Mouse (Mus musculus) thymus, postnatal 25 days (tissue): Measurements from ENCODE around the gene Armc3.

Source experiments
- DNase-seq: peaks from one replicate; pipeline ENCODE4 v3.0.0; 2022

Armc3 gene

DNA sequence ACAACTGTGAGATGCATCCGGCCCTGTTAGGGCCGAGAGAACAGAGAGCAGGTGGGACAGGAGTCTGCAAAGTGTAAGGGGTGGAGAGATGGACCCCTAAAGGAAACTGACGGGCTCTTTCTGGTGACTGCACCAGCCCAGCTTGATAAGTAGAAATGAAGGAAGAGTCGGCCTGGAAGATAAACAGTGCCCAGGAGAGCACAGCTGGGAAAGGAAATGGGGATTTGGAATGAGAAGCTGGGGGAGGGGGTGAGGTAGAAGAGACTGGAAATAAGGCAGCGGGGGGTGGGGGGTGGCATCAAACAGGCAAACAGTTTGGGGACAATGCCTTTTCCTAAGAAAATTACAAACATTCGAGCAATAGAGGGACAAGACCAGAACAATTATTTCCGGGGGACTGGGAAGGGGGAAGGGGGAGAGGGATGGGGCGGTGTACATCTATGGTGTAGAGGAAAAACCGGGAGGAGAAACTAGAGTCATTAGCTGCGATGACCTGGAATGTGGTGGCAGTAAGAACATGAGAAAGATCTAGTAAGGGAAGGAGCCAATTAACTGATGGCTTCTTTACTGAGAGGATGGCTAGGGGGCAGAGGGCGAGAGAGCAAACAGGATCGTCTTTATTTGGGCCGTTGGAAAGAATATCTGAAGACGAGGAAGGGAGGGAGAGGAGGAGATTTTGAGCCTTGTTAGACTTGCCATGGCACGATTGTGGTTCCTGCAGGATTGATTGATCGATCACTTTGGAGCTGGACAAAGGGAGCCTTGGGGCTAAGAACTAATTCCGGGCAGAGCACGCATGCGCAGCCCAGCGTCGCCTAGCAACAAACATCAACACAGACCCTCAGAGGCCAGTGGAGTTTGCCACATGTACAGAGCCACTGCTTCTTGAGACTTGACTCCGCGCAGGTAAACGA is at the start of gene Armc3:
TSS of gene Armc3 (plus strand) at position 851 of the 914 bp plus-strand sequence.
- DNase-seq, result peak; percentile 36

DNA sequence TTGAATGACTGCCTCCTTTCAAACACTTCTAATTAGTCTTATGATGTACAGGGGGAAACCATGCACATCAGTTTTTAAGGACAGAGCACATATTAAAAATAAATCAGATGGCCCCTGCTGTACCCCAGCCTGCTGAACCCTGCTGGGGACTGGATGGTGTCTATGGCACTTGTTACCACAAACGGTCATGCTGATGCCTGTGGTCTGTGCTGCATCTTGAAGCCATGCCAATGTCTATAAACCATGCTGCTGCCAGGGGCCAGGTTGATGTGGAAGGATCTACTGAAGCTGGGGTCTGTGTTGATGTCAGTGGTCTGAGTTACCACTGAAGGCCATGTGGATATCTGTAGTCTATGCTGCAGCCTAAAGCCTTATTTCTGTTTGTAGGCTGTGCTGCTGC is 46.4 kb upstream of the Armc3 start:
- DNase-seq, result no peak

DNA sequence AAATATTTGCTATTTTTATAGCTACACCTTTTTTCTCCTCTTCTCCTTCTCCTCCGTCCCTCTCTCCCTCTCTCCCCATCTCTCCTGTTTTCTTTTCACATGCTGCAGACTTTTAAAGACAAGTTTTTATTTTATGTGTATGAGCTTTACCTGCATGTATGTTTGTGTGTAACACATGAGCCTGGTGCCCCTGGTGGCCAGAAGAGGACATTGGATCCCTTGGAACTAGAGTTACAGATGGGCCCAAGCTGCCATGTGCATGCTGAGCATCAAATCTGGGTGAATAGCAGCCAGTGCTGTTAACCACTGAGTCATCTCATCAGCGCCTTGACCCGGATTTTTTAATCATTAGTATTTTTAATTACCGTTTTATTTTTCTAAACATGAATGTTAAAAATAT is 42.9 kb upstream of the Armc3 start:
- DNase-seq, result peak; percentile 60

DNA sequence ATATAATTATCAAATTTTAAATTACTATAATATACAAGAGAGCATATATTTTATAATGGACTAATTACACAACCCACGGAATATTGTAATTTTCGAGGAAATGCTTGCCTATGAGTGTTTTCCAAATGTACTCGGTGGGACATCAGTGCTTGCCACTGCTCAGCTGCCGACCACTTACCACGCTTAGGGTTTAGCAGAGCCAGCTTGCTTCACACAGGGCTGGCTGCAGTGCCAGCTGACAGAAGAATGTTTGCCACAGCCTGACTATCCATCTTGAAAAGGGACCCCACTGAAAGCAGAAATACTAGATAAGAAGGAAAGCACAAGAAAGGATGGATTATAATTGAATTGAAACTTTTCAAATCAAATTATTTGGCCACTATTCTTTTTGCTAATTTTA is 39.6 kb upstream of the Armc3 start:
- DNase-seq, result no peak

DNA sequence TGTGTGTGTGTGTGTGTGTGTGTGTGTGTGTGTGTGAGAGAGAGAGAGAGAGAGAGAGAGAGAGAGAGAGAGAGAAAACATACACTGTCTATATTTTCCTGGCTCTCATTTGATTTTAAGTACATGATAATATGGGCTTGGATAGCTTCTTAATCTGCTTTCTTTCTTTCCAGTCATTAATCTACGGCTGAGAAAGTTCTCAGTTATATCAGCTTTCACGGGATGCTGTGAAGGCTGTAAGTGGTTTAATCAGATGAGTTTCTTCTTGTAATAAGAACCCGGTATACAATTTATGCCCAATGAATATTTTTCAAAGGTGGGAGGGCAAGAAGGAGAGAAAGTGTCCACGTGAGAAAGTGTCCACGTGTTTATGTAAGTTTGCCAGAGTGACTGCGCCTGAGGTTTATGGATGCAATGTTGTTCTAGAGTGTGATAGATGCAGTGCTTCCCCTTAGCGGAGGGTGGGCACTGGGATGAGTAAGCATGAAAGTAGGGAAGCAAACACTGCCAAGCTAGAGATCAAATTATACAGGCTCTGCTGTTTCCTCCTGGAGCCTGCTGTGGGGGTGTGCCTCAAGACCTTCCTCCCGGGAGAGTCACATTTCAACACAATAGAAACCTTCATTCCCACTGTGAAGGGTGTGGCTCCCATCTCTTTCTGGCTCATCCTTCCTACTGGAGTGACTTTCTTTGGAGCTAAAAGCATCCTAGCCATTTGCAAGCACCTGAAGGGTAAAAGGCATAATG is 38.6 kb upstream of the Armc3 start:
- no peak for DNase-seq

DNA sequence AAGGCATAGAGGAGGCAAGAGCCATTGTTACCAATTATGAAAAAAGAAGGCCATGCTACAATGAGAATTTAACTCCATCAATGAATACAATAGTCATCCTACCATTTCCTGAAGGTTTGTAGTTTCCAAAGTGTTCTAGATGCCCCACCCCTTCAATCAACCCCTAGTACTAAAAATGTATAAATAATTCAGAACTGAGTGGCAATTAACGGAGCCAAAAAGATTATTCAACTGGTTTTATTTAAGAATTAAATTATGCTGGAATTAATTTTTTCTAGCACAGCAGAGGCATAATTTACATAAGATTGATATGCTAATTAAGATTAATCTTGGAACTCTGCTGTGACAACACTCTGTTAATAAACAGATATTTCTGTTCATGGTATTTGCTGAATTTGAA is 34.9 kb upstream of the Armc3 start:
- no peak for DNase-seq

DNA sequence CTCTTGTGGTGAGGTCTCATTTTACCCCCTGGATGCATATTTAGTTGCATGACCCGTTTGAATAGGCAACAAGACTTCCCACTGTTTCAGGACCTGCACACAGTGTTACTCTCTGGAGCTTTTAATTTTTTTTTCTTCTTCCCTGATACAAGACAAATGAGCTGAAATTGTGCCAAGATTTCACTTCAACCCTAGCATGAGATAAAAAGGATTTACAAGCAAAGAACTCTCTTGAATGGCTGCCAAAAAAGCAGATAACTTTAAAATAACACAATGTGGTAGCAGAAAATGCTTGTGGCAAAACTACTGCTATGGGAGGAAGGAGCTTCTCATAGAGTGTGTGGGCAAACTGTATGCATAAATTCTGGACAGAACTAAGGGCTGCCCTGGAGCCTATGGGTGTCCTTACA is 22.3 kb upstream of the Armc3 start:
- DNase-seq, result no peak

DNA sequence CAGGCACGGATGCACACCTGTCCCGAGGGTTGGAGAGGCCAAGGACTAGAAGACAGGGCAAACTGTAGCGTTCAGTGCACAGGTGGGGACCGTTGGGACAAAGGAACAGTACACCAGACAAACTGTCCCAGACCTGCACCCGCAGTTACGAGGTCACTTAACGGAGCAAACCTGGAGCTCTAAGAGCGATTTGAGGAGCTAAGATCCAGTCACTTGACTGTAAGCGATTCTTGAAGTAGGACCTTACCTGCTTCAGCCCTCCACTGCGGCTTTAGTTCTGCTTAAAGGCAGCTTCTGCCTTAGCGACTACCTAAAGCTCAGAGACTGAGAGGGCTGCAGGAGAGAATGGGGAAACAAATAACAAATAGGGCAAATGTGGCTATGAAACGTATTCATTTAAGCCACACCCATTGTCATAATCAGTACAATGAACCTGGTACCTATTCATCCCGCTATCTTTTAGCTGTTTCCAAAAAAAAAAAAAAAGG is 308 bp downstream of the Armc3 start:
- no peak for DNase-seq

DNA sequence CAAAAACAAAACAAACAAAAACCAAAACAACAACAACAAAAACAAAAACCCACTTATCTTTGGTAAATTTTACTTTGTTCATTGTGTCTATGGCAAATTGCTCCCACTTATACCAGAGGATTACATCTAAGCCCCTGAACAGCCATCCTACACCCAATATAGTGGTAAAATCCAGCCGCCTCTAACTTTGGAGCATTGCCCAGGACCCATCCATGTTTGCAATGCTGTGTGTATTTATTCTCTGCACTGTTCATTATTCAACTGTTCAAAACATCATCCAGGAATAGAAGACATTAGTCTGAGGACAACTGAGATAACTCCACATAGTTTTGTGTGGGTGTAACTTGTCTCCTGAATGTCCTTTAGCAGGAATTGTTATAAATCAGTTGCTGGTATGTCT is 1.0 kb downstream of the Armc3 start:
- no peak for DNase-seq

DNA sequence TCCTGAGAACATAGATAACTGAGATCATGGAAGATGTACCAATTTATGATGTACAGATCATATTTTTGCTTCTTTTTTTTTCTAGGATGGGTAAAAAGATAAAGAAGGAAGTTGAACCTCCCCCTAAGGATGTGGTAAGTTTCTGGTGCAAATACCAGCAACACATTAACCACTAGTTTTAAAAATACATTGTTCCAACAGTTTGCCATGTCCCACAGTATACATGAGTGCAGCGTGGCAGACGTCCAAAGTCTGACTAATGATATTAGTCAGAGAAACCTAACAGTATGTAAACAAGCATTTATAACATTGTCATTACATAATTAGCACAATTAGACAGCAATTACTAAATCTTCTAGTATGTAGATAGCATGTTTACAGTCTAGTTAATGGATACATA is 2.6 kb downstream of the Armc3 start:
- no peak for DNase-seq

DNA sequence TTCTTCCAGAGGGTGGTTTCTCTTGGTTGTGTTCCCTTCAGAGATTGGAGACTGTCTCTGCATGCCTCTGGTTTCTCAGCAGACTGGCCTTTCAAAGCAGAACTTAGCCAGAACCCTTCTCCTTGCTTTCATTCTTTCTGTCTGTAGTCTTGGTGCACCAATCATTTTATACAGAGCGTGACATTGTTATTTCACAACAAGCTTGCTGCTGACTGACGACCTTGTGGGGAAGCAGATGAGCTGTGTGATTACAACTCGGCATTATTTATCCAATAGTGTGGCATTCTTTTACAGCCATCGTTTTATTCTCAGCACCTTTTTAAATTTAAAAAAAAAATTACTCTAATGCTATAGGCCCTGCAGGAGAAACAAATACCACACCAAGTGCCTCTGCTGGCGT is 35.2 kb downstream of the Armc3 start:
- DNase-seq, result no peak

DNA sequence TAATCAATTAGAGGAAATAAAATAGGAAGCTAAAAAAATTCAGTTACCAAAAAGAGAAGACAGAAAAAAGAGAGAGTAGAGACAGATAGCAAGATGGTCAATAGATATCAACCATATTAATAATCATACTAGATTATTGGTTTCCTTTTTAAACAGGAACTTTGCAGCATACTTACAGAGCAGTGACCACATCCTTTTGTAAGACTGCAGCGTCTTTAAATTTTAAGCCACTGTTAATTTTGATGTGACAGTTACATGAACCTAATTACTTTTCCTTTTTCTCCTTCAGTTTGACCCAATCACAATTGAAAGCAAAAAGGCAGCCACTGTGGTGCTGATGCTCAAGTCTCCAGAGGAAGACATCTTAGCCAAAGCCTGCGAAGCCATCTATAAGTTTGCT is 36.1 kb downstream of the Armc3 start:
- DNase-seq, result no peak

DNA sequence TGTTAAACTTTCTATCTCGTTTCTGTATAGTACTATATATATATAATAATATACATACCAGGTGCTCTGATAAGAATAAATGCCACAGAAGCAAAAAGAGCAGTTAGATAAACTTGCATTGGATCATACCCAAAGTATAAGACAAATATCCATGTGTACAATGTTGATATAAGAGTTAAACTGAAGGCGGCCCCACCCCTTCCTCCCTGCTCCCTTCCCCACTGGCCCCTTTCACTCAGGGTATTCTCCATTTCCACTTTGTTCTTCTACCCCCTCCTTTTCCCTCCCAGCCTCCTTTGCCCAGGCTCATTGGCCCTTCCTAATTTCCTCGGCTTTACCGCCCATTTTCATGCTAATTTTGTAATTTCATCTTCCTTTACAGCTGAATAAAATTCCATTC is 36.5 kb downstream of the Armc3 start:
- no peak for DNase-seq

DNA sequence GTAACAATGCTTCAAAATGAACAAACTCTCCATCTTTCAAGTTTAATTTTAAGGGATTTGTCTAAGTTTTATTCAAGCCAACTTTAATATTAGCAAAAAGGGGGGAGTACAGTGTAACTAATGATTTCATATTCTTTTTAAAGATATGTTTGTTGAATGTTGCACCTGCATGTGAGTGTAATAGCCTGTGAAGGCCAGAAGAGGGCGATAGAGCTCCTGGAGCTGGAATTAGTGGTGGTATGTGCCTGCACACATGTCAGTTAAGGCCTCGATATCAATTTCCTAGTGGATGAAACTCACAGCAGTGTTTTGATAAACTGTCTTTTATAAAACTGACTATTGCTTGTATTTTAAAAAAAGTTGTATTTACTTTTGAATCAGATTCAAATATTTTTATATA is 39.7 kb downstream of the Armc3 start:
- peak; percentile 9 for DNase-seq

DNA sequence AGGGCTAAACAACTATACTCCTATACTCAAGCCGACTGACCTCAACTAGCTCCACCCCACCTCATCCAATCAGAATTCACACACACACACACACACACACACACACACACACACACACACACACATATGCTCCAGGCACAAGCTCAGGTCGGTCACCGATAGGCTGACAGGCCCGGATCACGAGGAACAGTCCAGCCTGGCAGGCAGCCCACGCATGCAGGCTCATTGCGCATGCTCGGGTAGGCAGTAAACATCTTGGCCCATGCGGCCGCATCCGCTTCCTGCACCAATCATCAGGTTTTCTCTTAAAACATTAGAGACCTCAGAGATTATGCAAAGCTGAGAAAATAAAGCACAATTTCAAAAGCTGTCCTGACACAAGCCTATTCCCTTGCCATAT is 50.5 kb downstream of the Armc3 start:
- DNase-seq, result no peak

DNA sequence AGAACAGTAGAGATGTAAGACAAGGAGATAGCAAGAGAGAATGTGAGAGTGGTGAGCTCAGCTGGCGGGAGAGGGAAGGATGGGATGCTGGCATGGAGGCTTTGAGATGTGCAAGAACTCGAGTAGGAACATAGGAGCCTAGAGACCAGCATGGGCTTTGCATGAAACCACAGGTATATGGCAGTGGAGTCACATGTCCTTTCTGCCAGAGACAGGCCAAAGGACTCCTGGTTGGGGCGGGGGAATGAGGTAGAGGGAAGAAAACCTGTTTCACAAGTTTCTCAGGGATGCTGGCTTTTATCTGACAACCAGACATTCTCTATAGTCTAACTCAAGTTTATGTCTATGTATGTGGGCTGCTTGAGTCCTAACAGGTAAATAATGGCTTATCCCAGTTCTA is 55.9 kb downstream of the Armc3 start:
- DNase-seq, result no peak

DNA sequence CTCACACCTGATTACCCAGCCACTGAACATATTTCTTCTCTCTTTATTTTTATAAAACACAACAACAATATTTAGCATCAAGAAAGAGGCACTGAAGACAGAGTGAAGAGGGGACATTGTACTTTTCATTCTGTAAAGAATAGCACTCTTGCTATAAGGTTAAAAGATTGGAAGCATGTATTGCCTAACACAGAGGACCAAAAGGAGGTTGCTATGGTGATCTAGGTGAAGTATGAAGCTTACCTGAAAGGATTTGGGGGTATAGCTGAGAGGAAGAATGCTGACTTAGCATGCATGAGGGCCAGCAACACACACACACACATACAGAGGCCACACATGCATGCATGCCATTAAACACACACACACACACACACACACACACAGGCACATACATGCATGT is 58.2 kb downstream of the Armc3 start:
- no peak for DNase-seq

DNA sequence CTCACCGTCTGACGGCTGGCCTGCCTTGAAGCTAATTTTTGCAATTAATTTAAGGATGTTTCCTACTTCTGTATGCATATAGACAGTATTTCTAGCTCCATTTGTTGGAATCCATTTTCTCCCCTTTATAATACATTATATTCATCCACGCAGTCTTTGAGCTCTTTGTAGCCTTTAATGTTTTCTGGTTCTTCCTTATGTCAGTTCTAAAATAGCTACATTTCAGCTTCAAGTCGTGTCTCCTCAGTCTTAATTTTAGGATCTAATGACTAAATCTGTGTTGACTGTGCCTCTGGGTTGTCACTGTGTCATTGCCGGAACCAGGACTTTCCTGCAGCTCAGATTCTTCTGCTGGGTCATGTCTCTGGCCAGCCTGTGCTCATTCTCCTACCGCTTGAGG is 61.3 kb downstream of the Armc3 start:
- DNase-seq, result no peak

DNA sequence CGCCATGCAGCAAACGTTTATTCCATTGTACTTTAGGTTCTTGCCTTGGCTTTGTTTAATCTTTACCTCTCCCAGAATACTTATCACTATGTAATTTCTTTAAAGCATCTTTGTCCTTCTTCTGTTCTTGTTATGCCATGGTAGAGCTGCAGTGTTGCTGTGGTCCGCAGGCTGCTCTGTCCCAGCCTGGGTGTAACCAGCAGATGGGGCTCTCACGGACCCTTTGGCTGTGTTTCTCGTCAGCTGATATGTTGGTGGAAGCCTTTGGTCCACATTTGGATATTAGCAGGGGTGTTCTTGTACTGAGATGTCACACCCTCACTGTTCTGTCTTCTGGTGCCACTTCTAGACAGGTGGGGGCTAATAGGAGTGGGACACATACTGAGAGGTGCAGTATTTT is 64.3 kb downstream of the Armc3 start:
- DNase-seq, result peak; percentile 25

DNA sequence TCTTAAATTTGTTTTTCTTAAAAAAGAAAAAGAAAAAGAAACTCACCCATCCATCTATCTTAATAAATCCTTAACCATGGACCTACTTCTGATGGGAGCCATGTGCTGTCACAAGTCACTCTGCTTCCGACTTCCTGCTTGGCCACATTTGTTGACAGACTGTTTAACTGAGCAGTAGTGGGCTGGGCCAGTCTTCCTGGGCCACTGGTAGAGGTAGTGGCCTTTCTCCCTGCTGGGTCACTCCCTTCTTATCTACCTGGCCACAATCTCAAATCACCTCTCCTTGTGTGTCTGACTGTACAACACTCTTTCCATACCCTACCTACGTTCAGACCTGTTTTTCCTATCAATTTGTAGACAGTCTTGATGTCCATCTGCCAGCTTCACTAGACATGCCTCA is 66.7 kb downstream of the Armc3 start:
- no peak for DNase-seq

DNA sequence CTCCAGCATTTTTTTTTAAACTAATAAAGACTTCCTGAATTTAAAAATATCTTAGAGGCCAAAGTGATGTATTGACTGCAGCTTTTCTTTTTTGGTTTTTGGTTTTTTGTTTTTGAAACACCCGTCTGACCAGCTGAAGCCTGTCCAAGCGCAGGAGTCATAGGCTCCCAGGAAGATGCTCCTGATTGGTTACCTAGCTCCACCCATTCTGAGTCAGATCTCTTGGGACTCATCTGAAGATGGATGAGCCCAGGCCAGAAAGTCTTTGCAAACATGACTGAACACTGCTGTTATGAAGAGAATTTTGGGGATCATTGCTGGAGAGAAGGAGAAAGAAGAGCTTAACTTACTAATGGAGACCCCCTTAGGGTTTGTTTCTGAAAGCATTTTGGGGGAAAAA is 68.3 kb downstream of the Armc3 start:
- DNase-seq, result no peak

DNA sequence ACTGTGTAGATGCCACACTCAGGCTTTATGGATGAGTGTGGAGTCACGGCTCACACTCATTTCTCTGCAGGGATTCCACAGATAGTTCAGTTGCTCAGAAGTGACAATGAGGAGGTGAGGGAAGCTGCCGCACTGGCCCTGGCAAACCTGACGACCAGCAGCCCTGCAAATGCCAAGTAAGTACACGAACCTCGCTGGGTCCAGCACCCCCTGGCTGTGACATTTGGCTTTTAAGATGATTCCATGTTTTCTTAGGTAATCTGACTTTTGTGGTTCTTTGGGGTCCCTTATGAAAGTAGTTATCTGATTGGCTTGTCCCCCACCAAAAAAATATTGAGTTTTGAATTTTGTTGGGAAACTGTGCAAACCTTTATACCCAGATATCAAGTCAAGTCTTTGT is 70.9 kb downstream of the Armc3 start:
- DNase-seq, result no peak

DNA sequence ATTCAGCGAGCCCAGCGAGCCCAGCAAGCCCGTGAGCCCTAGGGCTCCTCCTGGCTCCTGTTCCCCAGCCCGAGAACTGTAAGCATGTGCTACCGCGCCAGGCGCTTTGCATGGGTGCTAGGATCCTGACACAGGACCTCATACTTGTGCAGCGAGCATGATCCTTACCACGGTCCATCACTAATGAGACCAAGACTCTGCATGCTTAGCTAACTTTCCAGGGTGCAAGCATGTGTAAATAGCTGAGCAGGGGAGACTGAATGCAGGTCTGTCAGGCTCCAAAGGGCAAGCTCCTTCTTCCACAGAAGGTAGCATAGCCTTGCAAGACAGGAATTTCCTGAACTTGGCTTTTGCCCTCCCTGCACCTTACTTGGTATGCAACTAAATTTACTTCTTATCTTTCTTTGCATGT is 71.6 kb downstream of the Armc3 start:
- no peak for DNase-seq

DNA sequence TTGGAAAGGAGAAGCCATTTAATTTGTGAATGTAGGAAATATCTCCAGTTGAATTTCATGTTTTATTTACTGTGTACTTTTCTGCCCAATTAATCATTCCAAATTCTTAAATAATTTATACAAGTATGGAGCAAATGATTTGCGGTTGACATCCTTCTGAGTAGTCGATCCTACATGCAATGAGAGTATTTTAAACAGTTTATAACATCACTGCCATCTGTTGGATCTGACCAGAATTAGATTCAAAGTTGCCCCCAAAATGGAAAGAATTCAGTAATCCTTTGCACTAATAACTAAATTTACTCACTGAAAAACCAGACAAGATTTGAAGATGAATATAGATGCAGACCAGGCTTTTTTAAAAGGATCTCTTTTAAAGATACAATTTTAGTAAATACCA is 75.5 kb downstream of the Armc3 start:
- no peak for DNase-seq
